Mouse (Mus musculus) intestine, embryonic 14.5 days (tissue): Measurements from ENCODE around the gene Kat6b. TPM values are rescaled to one million over a fixed set of nuclear protein-coding genes. Genes with fewer than 3 reads are reported as not detected.

ENCODE experiments used
- ATAC-seq: fragments of 200-750 bp; cut with Nextera tagmentation; replicated peaks from 2 replicates; pipeline ENCODE4 v1.8.0; 2017; ENCODE audit warnings: low read depth, moderate number of reproducible peaks, moderate TSS enrichment, moderate library complexity; ENCODE audit not compliant: low FRiP score, low TSS enrichment
- DNase-seq: peaks from one replicate; pipeline ENCODE4 v3.0.0-alpha.2; 2018; ENCODE audit warnings: low spot score
- H3K27ac ChIP-seq: fragments of 300-500 bp; sonication (generic); 2 replicates; pipeline ENCODE4 v1.5.1; 2014; ENCODE audit warnings: low read depth, mild to moderate bottlenecking, control low read depth
- H3K27me3 ChIP-seq: fragments of 300-500 bp; sonication (generic); replicated peaks from 2 replicates; pipeline ENCODE4 v1.6.1; 2014; ENCODE audit warnings: low read length, control low read depth; ENCODE audit not compliant: control insufficient read depth, insufficient read depth
- H3K36me3 ChIP-seq: fragments of 300-500 bp; sonication (generic); 2 replicates; pipeline ENCODE4 v1.6.1; 2014; ENCODE audit warnings: low read length, control low read depth; ENCODE audit not compliant: control insufficient read depth, insufficient read depth
- H3K4me1 ChIP-seq: fragments of 300-500 bp; sonication (generic); replicated peaks from 2 replicates; pipeline ENCODE4 v1.6.1; 2014; ENCODE audit warnings: low read length, control low read depth, mixed read lengths; ENCODE audit not compliant: control insufficient read depth, insufficient read depth
- H3K4me2 ChIP-seq: fragments of 300-500 bp; sonication (generic); 2 replicates; pipeline ENCODE4 v1.6.1; 2014; ENCODE audit warnings: low read length
- H3K4me3 ChIP-seq: fragments of 300-500 bp; sonication (generic); 2 replicates; pipeline ENCODE4 v1.5.1; 2014; ENCODE audit warnings: low read depth, low read length, control low read depth, mixed read lengths
- H3K9ac ChIP-seq: fragments of 300-500 bp; sonication (generic); 2 replicates; pipeline ENCODE4 v1.6.1; 2014; ENCODE audit warnings: mild to moderate bottlenecking, low read length
- H3K9me3 ChIP-seq: fragments of 300-500 bp; sonication (generic); 2 replicates; pipeline ENCODE4 v1.6.1; 2016; ENCODE audit warnings: low read length, control low read depth; ENCODE audit not compliant: control insufficient read depth
- WGBS: fragments of 180-500 bp; shearing (Covaris S2); extraction: QIAGEN DNeasy Blood & Tissue Kit; methylation state at CpG from one replicate; pipeline ENCODE4 v1.1.7; 2014; 5-methylcytosine and 5-hydroxymethylcytosine counted together
- polyA plus RNA-seq: library from polyadenylated mRNA; unstranded; fragments of >200 nt; fragmentation: Nextera tagmentation; extraction: Ambion mirVana; gene quantifications from 2 replicates; pipeline ENCODE4 v1.2.1, GENCODE M21; 2014

Gene Kat6b
- polyA plus RNA-seq, 1 experiment from 2014 or later, result 19.6 TPM

DNA sequence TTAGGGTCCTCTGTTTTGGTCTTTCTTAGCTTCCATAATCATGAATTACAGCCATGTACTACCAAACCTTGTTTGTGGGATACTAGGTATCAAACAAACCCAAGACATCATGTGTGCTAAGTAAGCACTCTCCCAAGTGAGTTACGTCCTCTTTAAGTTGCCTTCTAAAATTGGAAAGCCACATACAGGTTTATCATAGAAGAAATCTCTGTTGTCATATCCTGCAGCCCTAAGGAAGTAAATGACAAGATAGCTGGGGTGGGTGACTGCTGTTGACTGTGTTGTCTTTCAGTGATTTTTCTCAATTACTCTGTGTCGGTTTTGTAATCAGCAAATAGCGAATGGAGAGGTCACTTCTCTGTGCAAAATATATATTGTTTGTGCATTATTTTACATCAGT, 58.5 kb downstream of the Kat6b start:
- no peak for DNase-seq
- H3K9me3 ChIP-seq, result 0 out of 2 replicates have a peak, but pooled peaks cover 4% of the 10 kb centered on the region
- no peak for ATAC-seq
- H3K4me2 ChIP-seq, result no peak overlapping the region
- H3K4me1 ChIP-seq, result no peaks in the 10 kb centered on the region
- 86% methylated on average over 3 of the region's 3 CpGs for WGBS
- no peaks in the 10 kb centered on the region for H3K27me3 ChIP-seq
- no peak overlapping the region for H3K27ac ChIP-seq
- no peak overlapping the region for H3K9ac ChIP-seq
- peaks cover 5% of the 10 kb centered on the region; the same call in 1 of the 2 replicates for H3K36me3 ChIP-seq
- H3K4me3 ChIP-seq, result no peak overlapping the region

DNA sequence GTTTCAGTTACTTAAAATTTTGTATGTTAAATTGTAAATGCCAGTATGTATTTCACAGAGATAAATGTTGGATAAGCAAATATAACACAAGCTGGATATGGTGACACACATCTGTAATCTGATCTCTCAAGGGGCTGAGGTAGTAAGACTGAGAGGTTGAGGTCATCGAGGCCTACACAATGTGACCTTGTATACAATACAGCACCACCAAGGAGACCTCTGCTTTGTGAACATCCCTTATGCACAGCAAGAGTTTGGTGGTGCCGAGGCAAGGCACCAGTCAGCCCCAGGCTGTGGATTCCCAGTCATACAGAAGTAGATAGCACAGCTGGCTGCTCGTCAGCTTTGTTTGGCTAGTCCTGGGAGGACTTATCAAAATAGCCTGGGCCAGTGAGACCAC, 59.1 kb downstream of the Kat6b start:
- H3K9me3 ChIP-seq, result 0 out of 2 replicates have a peak, but pooled peaks cover 4% of the 10 kb centered on the region
- no peaks in the 10 kb centered on the region for H3K4me1 ChIP-seq
- DNase-seq (no peak), ATAC-seq (no peak)
- H3K4me2 ChIP-seq, result no peak overlapping the region
- H3K27ac ChIP-seq, result no peak overlapping the region
- H3K9ac ChIP-seq, result no peak overlapping the region
- WGBS, result 74% methylated on average over 3 of the region's 3 CpGs
- H3K36me3 ChIP-seq, result 0 out of 2 replicates have a peak, but pooled peaks cover 4% of the 10 kb centered on the region
- H3K4me3 ChIP-seq, result no peak overlapping the region
- H3K27me3 ChIP-seq, result no peaks in the 10 kb centered on the region

DNA sequence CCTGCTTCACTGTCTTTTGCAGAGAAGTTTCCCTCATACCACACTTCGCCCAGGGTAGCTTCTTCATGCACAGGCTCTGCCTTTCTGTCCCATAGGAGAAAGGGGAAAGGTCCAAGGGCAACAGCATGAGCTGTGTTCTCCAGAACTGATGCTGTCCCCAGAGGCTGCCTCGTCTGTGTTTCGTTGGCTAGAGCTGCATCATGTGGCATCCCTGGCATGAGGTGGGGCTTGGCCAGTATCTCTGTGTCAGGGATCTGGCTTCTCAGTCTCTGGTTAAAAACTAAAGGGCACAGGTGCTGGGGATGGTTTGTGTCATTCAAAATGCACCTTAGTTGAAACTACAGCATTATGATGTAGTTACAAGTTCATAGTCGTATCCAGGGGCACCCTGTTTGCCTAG, 64.3 kb downstream of the Kat6b start:
- 0 out of 2 replicates have a peak, but pooled peaks cover 4% of the 10 kb centered on the region for H3K9me3 ChIP-seq
- no peak overlapping the region for H3K27ac ChIP-seq
- no peak overlapping the region for H3K4me2 ChIP-seq
- H3K27me3 ChIP-seq, result no peaks in the 10 kb centered on the region
- H3K4me1 ChIP-seq, result peaks cover 22% of the 10 kb centered on the region
- 77% methylated on average over 4 of the region's 4 CpGs for WGBS
- 0 out of 2 replicates have a peak, but pooled peaks cover under 1% of the 10 kb centered on the region for H3K36me3 ChIP-seq
- H3K9ac ChIP-seq, result no peak overlapping the region
- DNase-seq (no peak), ATAC-seq (no peak)
- no peak overlapping the region for H3K4me3 ChIP-seq

DNA sequence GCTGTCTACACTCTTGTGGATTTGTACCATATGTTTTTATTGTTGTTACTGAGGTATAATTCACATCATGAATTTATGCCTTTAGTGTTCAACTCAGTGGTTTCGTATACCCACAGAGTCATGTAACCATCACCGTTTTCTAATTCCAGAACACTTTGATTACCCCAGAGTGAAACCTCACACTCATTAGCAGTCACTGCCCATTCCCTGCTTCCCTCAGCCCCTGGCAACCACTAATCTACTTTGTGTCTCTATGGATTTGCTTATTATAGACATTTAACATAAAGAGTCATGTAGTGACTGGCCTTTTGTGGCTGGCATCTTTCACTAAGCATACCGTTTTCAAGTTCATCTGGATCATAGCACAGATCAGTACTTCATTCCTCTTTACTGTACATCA, 65.1 kb downstream of the Kat6b start:
- Histone ChIP-seq H3K36me3 (no peaks in the 10 kb centered on the region), H3K4me2 (no peak overlapping the region), H3K27me3 (no peaks in the 10 kb centered on the region), H3K9ac (no peak overlapping the region), H3K27ac (no peak overlapping the region), H3K4me3 (no peak overlapping the region), H3K9me3 (0 out of 2 replicates have a peak, but pooled peaks cover 4% of the 10 kb centered on the region), H3K4me1 (peaks cover 22% of the 10 kb centered on the region)
- ATAC-seq, result no peak
- DNase-seq, result no peak
- WGBS, result 62% methylated on average over 3 of the region's 3 CpGs

DNA sequence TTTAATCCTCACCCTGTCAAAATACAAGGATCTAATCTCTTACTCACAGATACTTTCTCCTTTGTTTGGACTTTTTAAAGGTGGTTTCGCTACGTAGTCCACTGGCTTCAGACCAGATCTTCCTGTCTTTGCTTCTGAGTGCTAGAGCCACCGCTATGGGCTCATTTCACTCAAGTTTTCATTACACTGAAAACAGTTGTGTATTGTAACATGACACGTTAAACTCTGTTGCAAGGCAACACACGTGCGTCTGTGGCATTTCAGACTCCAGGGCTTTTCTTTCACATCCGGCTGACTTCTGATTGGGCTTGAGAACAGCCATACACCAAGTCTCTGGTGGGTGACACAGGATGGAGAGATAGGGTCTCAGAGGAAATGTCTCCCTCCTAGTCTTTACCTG, 66.1 kb downstream of the Kat6b start:
- no peak overlapping the region for H3K4me3 ChIP-seq
- H3K9ac ChIP-seq, result no peak overlapping the region
- H3K9me3 ChIP-seq, result 0 out of 2 replicates have a peak, but pooled peaks cover under 1% of the 10 kb centered on the region
- H3K27me3 ChIP-seq, result no peaks in the 10 kb centered on the region
- ATAC-seq (no peak), DNase-seq (no peak)
- H3K4me2 ChIP-seq, result no peak overlapping the region
- peaks cover 22% of the 10 kb centered on the region for H3K4me1 ChIP-seq
- no peak overlapping the region for H3K27ac ChIP-seq
- H3K36me3 ChIP-seq, result no peaks in the 10 kb centered on the region
- 42% methylated on average over 7 of the region's 7 CpGs for WGBS

DNA sequence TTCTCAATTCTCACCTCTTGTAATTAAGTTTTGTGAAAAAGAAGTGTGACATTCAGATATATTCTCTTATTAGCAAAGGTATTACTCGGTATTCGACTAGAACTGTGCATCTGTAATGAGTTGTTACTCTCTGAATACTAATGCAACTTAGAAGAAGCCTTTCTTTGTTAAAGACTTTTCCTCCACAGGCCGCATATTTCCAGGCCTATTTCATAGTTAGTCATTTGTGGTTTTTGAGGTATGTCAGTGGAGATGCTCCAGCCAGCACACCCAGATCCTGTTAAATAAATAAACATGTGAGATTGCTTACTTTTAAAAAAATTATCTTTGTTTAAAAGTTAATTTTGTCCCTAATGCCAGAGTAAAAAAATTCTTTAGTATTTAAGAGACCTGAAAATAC, 66.7 kb downstream of the Kat6b start:
- H3K4me3 ChIP-seq, result no peak overlapping the region
- no peaks in the 10 kb centered on the region for H3K9me3 ChIP-seq
- H3K4me1 ChIP-seq, result peaks cover 23% of the 10 kb centered on the region
- no peak overlapping the region for H3K9ac ChIP-seq
- no peaks in the 10 kb centered on the region for H3K27me3 ChIP-seq
- ATAC-seq (no peak), DNase-seq (no peak)
- H3K36me3 ChIP-seq, result no peaks in the 10 kb centered on the region
- no peak overlapping the region for H3K4me2 ChIP-seq
- WGBS, result 79% methylated on average over 3 of the region's 3 CpGs
- H3K27ac ChIP-seq, result no peak overlapping the region

DNA sequence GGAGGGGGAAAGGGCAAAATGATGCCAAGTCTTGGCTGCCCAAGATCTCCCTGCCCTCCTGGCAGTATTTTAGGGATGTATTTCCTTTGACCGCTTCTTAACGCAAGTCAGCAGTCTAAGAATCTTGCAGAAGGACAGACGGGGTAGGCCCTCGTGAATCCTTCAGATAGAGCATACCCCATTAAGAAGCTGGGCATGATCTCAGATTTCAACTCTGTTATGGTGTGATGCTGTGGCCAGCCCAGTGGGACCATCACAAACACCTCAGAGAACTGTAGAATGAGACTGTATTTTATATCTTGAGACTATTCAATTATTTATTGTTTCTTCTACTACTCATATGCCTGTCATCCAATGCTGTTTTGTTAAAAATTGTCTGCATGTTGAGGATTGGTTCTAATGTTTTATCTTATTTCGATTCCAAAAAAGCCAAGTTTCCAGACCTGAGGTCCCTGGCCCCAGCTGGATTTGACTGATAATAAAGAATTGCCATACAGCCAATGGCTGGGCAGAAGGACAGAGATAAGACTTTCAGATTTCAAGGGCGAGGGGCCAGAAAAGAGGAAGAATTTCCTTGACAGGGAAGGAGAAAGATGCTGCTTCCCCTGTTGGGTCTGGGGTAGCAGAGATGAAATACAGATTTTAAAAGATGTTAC, 67.8 kb downstream of the Kat6b start:
- Histone ChIP-seq H3K9ac (no peak overlapping the region), H3K4me3 (no peak overlapping the region), H3K4me2 (no peak overlapping the region), H3K9me3 (no peaks in the 10 kb centered on the region), H3K4me1 (peaks cover 27% of the 10 kb centered on the region), H3K36me3 (no peaks in the 10 kb centered on the region), H3K27me3 (no peaks in the 10 kb centered on the region), H3K27ac (no peak overlapping the region)
- 74% methylated on average over 6 of the region's 6 CpGs for WGBS
- ATAC-seq, result no peak
- DNase-seq, result no peak

DNA sequence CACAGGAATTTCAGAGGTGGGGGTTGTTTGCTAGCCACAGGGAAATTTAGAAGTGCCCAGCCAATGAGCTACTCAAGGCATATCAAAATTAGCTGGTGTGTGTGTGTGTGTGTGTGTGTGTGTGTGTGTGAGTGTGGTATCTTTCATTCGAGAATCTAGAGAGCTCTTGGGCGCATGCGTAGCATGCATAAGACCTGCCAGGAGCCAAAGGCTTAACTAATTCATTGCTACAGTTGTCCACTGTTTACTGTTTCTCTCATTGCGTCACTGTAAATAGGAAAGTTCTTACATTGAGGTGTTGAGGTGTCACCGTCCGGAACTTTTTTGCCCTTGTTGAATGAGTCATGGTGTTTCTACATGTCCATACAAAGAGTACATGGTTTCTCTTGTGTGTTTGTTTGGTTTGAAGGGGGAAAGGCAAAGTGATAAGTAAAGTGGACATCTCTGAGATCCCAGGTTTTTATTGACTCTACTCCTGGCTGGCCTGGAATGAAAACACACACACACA, 68.4 kb downstream of the Kat6b start:
- 85% methylated on average over 6 of the region's 6 CpGs for WGBS
- peaks cover 27% of the 10 kb centered on the region for H3K4me1 ChIP-seq

DNA sequence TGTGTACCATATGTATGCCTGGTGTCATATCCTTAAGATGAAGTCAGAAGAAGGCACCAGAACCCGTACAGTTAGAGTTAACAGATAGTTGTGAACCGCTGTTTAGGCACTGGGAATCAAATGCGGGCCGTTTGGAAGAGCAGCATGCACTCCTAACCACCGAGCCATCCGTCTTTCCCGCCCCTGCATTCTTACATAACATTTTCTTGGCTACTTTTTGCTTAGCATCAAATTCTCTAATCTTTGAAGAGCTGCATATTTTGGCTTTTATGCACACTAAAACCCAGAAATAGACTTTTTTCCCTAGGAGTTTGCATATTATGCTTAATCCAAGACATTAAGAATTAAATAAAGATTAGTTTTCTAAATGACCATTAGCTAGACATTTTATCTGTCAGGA, 69.3 kb downstream of the Kat6b start:
- no peaks in the 10 kb centered on the region for H3K36me3 ChIP-seq
- no peaks in the 10 kb centered on the region for H3K27me3 ChIP-seq
- no peak overlapping the region for H3K4me3 ChIP-seq
- no peak for DNase-seq
- ATAC-seq, result no peak
- no peak overlapping the region for H3K9ac ChIP-seq
- H3K4me2 ChIP-seq, result no peak overlapping the region
- H3K27ac ChIP-seq, result no peak overlapping the region
- 68% methylated on average over 7 of the region's 7 CpGs for WGBS
- no peaks in the 10 kb centered on the region for H3K9me3 ChIP-seq
- H3K4me1 ChIP-seq, result peaks cover 26% of the 10 kb centered on the region

More for the DNA sequence above, 68.4 kb downstream of the Kat6b start:
- DNase-seq (no peak), ATAC-seq (no peak)
- Histone ChIP-seq H3K9me3 (no peaks in the 10 kb centered on the region), H3K27ac (no peak overlapping the region), H3K4me2 (no peak overlapping the region), H3K27me3 (no peaks in the 10 kb centered on the region), H3K36me3 (no peaks in the 10 kb centered on the region), H3K4me3 (no peak overlapping the region), H3K9ac (no peak overlapping the region)
